Mouse (Mus musculus) CD4-positive helper T cell, adult 2 months (primary cell): ENCODE measurements at regions not wholly inside any gene's neighbourhood (a gene's known extent, or its start where the extent isn't known, plus 50 kb on each side); places are given as distances from the start of the nearest gene placed in this dataset.

Experiments
- DNase-seq: peaks from one replicate; pipeline ENCODE4 v3.0.0-alpha.2; 2012; ENCODE audit warnings: low read depth, missing footprints, low spot score

DNA sequence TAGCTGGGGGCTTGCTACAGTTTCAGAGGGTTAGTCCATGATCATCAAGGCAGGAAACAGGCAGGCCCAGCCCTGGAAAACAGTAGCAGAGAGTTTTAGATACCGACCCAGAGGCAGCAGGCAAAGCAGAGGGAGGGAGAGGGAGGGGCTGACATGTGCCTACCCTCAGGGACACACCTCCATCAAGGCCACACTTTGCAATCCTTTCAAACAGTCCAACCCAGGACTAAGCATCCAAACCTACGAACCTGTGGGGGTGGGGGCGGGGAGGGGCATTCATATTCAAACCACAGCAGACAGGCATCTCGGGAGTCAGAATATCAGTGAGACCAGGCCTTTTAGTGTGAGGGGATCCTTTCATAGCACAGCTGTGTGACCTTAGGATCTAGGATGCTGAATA is 103.2 kb downstream of the Fam168b start:
- no peak for DNase-seq

DNA sequence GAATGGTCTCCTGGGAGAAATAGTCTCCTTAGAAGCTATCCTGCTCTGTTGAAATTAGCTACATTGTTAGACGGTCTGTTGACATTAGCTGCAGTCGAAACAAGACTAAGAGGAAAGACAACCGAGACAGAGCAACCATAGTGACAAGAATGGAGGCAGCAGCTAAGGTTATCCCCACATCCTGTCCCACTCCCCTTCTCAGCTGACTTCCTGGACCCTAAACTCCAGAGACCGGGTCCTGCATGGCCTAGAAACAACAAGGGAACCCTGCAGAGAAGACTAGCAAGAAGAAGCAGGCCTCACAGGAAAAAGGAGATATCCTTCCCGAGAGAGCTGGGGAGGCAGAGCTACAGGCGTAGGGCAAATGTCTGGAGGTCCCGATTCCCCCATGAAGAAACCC is 102.0 kb downstream of the Fam168b start:
- no peak for DNase-seq

DNA sequence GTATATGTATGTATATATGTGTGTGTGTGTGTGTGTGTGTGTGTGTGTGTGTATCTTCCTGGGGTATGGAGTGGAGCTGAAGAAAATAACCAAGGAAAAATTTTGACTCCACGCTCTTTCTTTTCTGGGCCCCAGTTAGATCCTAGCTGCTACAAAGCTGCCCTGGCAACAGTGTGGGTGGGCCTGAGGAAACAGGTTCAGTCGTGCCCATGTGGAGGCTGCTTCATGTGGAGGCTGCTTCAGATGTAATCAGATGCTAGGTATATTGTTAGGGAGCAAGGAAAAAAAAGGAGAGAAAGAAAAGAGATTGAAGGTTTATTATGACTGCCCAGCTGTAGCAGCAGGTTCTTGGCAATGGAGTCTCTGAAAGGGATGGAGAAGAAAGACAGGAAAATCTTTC is 100.6 kb downstream of the Fam168b start:
- DNase-seq, result no peak

GRCm38 (mm10) chr1:34745881-34746280 is 97.0 kb downstream of the Fam168b start:
- DNase-seq, result no peak

DNA sequence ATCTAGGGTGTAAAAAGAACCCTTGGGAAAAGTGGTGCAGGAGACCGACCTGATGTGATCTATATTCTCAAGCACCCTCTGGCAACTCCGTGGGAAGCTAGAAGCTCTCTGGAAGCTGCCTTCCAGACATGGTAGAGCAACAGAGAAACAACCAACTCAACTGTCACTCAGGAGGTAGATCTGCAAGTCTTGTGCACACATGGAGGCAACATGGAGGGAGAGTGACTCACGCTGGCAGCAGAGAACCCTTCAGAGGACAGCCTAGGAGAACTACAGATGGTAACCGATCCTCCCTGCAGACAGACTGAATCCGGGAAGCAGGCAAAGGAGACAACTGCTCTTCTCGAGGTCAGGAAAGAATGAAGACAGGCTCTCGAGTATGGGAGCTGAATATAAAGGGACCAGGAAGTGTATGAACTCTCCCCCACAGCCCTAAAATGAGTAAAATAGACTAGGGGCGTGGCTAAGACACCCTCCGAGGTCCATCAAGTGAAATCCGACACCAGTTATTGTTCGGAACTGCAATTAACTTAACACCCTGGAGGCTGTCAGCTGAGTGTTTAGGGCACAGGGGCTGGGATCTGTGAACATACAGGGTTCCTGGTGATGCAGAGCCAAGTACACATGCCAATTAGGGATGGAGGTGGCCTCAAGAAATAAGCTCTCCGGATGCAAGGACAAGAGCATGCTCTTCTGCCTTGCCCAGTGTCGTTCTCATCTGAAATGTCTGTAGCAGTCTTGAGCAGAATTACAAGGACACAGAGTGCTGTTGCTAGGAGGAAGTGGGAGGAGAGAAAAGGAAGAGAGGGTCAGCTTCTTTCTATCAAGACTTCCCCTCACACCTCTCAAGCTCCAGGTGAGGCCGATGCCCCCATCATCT is 93.5 kb downstream of the Fam168b start:
- no peak for DNase-seq

DNA sequence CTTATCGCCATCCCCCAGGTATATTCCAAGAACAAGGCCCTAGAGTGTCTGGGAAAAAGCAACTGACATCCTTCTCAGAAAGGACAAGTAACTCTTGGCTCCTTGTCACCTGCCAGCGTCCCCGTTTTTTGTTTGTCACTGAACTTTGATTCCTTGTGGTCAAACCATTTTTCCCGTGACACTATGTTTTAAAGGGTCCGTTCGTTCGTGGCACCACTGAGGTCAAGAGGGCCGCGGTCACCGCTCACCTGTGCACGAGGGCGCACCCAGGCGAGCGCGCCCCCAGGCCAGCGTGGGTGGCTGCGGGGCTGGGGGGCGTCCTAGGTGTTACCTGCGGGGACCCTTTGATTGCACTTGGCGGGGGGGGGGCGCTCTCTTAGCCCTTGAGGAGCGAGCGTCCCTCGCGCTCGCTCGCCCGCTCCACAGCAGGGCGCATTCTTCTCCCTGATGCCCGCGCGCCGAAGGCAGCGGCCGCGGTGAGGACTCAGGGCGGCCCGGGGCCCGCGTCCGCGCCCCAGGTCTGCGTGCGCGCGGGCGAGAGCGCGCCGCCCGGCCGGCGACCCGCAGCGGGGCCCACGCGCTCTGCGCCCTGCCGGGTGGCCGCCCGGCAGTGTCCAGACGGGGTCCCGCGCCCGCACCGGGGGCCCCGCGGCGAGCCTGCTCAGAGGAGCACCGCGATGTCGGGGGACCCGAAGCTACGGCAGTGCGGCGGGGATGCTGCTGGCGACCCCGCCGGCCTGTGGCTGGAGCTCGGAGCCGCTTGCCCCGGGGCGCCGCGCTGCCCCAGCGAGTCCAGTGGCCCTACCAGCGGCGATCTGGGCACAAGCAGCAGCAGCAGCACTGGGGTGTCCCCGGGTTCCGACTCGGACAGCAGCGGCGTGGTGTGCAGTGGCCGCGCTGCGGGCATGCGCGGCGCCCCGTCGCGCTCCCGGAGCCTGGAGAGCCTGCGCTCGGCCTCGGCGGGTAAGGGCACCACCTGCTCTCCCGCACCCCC is 92.5 kb downstream of the Fam168b start:
- no peak for DNase-seq

- DNase-seq, result no peak
Measured at GRCm38 (mm10) chr1:34751128-34751527, 91.7 kb downstream of the Fam168b start.

DNA sequence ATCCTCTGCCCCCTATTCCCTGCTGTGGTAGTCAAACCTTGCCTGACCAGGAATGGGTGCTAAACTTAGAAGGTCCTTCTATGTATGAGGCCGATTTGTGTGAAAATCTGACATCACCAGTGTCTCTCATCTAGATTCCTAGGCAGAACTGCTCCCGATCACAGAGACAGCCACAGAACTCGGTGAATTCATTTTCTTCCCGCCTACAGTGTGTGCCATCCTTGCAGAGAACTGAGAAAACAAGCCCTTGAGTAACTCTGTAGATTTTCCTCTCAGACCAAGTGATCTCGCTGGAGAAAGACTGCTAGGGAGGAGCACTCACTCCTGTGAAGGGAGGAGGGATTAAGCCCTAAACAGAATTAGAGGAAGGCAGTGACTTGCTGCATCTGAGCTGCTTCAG is 89.3 kb downstream of the Fam168b start:
- no peak for DNase-seq

DNA sequence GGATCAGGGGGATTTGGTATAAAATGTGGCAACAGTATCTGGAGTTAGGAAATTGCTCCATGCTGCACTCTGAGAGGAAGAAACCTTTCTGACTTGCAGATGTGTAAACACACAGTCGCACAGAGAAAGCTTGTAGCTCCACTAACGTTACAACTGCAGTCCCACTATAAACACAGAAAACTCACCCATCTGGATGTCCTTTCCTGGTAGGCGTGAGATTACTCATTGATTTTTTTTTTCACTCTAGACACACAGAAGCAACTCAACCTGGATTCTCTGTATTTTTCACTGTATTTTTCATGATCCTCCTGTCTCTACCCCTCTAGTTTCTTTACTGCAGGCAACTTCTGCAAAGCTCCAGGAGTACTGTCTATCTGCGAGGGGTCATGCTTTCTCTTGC is 82.3 kb downstream of the Fam168b start:
- no peak for DNase-seq

- no peak for DNase-seq
Measured at GRCm38 (mm10) chr1:34761436-34761835, 81.4 kb downstream of the Fam168b start.

DNA sequence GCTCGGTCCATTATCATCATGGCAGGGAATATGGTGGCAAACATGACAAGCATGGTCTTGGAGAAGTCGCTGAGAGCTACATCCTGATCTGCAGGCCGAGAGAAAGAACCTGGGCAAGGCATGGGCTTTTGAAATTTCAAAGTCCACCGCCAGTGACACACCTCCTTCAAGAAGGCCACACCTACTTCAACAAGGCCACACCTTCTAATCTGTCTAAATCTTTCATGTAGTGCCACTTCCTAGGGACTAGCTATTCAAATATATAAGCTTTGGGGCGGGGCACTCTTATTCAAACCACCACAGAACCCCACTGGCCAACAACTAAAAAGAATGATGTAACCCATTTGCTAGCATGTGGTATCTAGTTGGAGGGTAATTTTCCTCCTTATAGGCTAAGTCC is 81.0 kb downstream of the Fam168b start:
- no peak for DNase-seq
